Mouse (Mus musculus): ENCODE results near the gene Rapgef4. TPM values are rescaled to one million over a fixed set of nuclear protein-coding genes. Genes with fewer than 3 reads are reported as not detected.
A peak's percentile ranks its signal among the peaks of the same experiment; 100 is the strongest.

Rapgef4 gene
- polyA plus RNA-seq, 1 experiment: 192 TPM

DNA sequence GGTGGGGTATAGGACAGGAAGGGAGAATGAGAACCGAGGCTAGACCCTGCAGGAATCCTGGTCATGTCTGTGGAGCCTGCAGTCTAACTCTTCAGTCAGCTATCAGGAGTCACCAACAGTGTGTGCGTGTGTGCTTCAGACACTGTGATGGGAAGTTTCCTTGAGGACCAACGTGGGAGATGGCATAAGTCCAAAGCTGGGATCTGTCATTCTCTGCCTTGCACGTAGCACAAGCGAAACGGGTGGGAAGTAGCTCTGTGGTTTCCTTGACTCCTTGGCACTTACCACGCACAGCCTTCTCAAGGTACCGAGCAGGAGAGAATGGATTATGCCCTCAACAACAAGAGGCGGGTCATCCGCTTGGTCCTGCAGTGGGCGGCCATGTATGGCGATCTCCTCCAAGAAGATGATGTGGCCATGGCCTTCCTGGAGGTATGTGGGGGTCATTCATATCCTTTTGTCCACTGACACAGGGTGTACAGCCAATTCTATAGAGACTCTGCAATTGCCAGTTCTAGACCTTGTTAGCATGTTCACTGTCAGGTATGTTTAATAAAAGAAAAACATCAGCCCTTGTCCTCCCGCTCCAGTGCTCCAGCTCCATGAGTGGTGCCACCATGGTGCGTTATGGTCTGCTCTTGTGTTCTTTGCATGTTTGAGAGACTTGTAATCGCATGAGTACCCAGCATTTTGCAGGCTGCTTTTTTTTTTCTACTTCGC, 241.9 kb downstream of the Rapgef4 start:
- H3K27ac ChIP-seq (ENCODE audit: insufficient read depth, low read length): no peak overlapping the region
- no peak for DNase-seq
- TF ChIP-seq POLR2A (IDR thresholded peaks at IDR 0.05; ENCODE audit: borderline replicate concordance, insufficient read depth, low read length): no peak
- no peaks in the 10 kb centered on the region for H3K4me1 ChIP-seq (ENCODE audit: control insufficient read depth, insufficient read depth, low read length)
- whole genome bisulfite sequencing: 73% methylated on average over 16 of the region's 16 CpGs
- no peaks in the 10 kb centered on the region for H3K27me3 ChIP-seq (ENCODE audit: control insufficient read depth, insufficient read depth, low read length)
- no peak overlapping the region for H3K4me3 ChIP-seq (replicated peaks; ENCODE audit: insufficient read depth, low read depth, low read length)

DNA sequence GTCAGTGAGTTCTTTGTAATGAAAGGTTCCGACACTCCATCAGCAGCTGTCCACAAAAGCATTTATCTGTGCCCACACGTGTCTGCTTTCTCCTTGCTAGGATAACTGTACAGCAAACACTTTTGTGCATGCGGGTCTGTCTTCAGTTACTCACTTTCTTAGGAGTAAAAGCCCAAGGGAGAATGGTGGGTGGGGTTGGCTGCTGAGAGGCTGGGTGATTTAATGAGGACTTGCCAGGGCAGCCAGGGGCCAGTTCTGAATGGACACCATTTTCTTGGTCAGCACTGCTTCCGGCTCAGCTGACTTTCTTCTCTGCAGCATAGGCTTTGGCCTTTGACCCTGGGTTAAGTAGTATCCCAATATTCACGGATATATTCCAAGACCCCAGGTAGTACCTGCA, 242.4 kb downstream of the Rapgef4 start:
- 71% methylated on average over 5 of the region's 5 CpGs for WGBS
- Histone ChIP-seq H3K4me3 (replicated peaks; ENCODE audit: insufficient read depth, low read depth, low read length) (no peak overlapping the region), H3K27ac (ENCODE audit: insufficient read depth, low read length) (no peak overlapping the region)

GRCm38 (mm10) chr2:72226006-72226405, 245.0 kb downstream of the Rapgef4 start:
- no peak for DNase-seq
- no peaks in the 10 kb centered on the region for H3K4me1 ChIP-seq (ENCODE audit: control insufficient read depth, insufficient read depth, low read length)
- no peaks in the 10 kb centered on the region for H3K27me3 ChIP-seq (ENCODE audit: control insufficient read depth, insufficient read depth, low read length)
- no peak overlapping the region for H3K27ac ChIP-seq (ENCODE audit: insufficient read depth, low read length)
- TF ChIP-seq POLR2A (IDR thresholded peaks at IDR 0.05; ENCODE audit: borderline replicate concordance, insufficient read depth, low read length) (no peak), CTCF (IDR thresholded peaks at IDR 0.05; ENCODE audit: borderline replicate concordance, insufficient read depth, low read depth, low read length) (no peak)
- no peak overlapping the region for H3K4me3 ChIP-seq (replicated peaks; ENCODE audit: insufficient read depth, low read depth, low read length)
- 81% methylated on average over 6 of the region's 6 CpGs for WGBS

More for the DNA sequence above, 242.4 kb downstream of the Rapgef4 start:
- H3K27me3 ChIP-seq (ENCODE audit: control insufficient read depth, insufficient read depth, low read length): no peaks in the 10 kb centered on the region
- TF ChIP-seq POLR2A (IDR thresholded peaks at IDR 0.05; ENCODE audit: borderline replicate concordance, insufficient read depth, low read length): no peak
- TF ChIP-seq CTCF (IDR thresholded peaks at IDR 0.05; ENCODE audit: borderline replicate concordance, insufficient read depth, low read depth, low read length): no peak
- DNase-seq: no peak
- H3K4me1 ChIP-seq (ENCODE audit: control insufficient read depth, insufficient read depth, low read length): no peaks in the 10 kb centered on the region

- no peak overlapping the region for H3K4me3 ChIP-seq (replicated peaks; ENCODE audit: insufficient read depth, low read depth, low read length)
- no peaks in the 10 kb centered on the region for H3K27me3 ChIP-seq (ENCODE audit: control insufficient read depth, insufficient read depth, low read length)
- WGBS: 94% methylated on average over 6 of the region's 6 CpGs
- DNase-seq: no peak
- H3K27ac ChIP-seq (ENCODE audit: insufficient read depth, low read length): no peak overlapping the region
- TF ChIP-seq CTCF (IDR thresholded peaks at IDR 0.05; ENCODE audit: borderline replicate concordance, insufficient read depth, low read depth, low read length) (no peak), POLR2A (IDR thresholded peaks at IDR 0.05; ENCODE audit: borderline replicate concordance, insufficient read depth, low read length) (no peak)
- H3K4me1 ChIP-seq (ENCODE audit: control insufficient read depth, insufficient read depth, low read length): no peaks in the 10 kb centered on the region
Measured at GRCm38 (mm10) chr2:72227416-72227815, 246.4 kb downstream of the Rapgef4 start.

DNA sequence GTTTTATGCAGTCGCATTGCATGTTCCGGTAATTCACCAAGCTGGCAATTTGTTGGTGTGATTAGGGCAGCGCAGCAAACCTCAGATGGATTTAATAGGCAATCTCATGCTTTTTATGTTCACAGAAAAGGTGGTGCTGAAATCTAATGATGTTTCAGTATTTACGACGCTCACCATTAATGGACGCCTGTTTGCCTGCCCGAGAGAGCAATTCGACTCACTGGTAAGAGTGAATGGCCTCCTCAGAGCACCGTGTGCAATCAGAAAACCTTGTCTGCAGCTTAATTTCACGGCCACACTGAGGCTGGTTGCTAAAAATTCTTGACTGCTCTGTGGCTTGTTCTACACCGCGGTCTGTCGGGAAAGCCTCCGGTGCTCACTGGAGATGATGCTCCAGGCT, 247.8 kb downstream of the Rapgef4 start:
- TF ChIP-seq POLR2A (IDR thresholded peaks at IDR 0.05; ENCODE audit: borderline replicate concordance, insufficient read depth, low read length) (no peak), CTCF (IDR thresholded peaks at IDR 0.05; ENCODE audit: borderline replicate concordance, insufficient read depth, low read depth, low read length) (no peak)
- WGBS: 79% methylated on average over 14 of the region's 14 CpGs
- no peak overlapping the region for H3K4me3 ChIP-seq (replicated peaks; ENCODE audit: insufficient read depth, low read depth, low read length)
- no peaks in the 10 kb centered on the region for H3K27me3 ChIP-seq (ENCODE audit: control insufficient read depth, insufficient read depth, low read length)
- H3K4me1 ChIP-seq (ENCODE audit: control insufficient read depth, insufficient read depth, low read length): no peaks in the 10 kb centered on the region
- no peak overlapping the region for H3K27ac ChIP-seq (ENCODE audit: insufficient read depth, low read length)
- no peak for DNase-seq

- TF ChIP-seq POLR2A (IDR thresholded peaks at IDR 0.05; ENCODE audit: borderline replicate concordance, insufficient read depth, low read length) (no peak), CTCF (IDR thresholded peaks at IDR 0.05; ENCODE audit: borderline replicate concordance, insufficient read depth, low read depth, low read length) (no peak)
- Histone ChIP-seq H3K4me3 (replicated peaks; ENCODE audit: insufficient read depth, low read depth, low read length) (no peak overlapping the region), H3K4me1 (ENCODE audit: control insufficient read depth, insufficient read depth, low read length) (no peaks in the 10 kb centered on the region), H3K27ac (ENCODE audit: insufficient read depth, low read length) (no peak overlapping the region), H3K27me3 (ENCODE audit: control insufficient read depth, insufficient read depth, low read length) (no peaks in the 10 kb centered on the region)
- 37% methylated on average over 9 of the region's 9 CpGs for WGBS
- DNase-seq: no peak
Measured at GRCm38 (mm10) chr2:72230545-72230944, 249.5 kb downstream of the Rapgef4 start.

DNA sequence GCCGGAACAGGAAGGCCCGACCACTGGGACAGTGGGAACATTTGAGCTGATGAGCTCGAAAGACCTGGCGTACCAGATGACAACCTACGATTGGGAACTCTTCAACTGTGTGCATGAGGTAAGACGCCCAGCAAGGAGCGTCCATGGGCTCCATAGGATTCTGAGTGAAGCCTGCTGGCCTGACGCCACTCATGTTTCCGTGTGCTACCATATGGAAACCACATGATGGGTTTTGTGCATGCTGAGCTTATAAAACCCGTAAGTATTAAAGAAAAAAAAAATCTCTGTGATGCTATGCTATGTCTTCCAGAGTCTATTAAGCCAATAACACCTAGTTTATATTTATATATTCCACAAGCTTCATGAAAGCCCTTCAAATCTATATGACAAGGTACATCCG, 253.0 kb downstream of the Rapgef4 start:
- no peak for TF ChIP-seq POLR2A (IDR thresholded peaks at IDR 0.05; ENCODE audit: borderline replicate concordance, insufficient read depth, low read length)
- no peak for TF ChIP-seq CTCF (IDR thresholded peaks at IDR 0.05; ENCODE audit: borderline replicate concordance, insufficient read depth, low read depth, low read length)
- Histone ChIP-seq H3K4me3 (replicated peaks; ENCODE audit: insufficient read depth, low read depth, low read length) (no peak overlapping the region), H3K4me1 (ENCODE audit: control insufficient read depth, insufficient read depth, low read length) (no peaks in the 10 kb centered on the region), H3K27me3 (ENCODE audit: control insufficient read depth, insufficient read depth, low read length) (no peaks in the 10 kb centered on the region), H3K27ac (ENCODE audit: insufficient read depth, low read length) (no peak overlapping the region)
- WGBS: 66% methylated on average over 11 of the region's 11 CpGs
- DNase-seq: no peak

DNA sequence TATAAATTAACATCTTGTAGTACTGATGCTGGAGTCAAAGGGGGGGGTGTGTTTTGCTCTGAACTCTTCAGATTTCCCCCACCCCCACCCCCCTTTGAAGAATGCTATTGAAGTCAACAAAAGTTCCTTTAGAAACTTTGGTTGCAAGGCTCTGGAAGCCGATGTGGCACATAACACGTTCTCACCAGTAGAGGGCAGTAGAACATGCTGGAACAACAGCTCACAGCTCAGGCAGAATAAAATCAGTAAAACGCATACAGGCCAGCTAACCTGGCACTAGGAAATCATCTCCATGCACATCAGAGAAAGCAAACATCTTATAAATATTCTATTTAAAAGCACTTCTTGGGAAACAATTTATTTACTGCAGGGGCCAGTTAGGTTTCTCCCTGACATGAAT, 253.9 kb downstream of the Rapgef4 start:
- no peaks in the 10 kb centered on the region for H3K4me1 ChIP-seq (ENCODE audit: control insufficient read depth, insufficient read depth, low read length)
- no peak overlapping the region for H3K27ac ChIP-seq (ENCODE audit: insufficient read depth, low read length)

More for the DNA sequence above, 253.9 kb downstream of the Rapgef4 start:
- Histone ChIP-seq H3K27me3 (ENCODE audit: control insufficient read depth, insufficient read depth, low read length) (no peaks in the 10 kb centered on the region), H3K4me3 (replicated peaks; ENCODE audit: insufficient read depth, low read depth, low read length) (no peak overlapping the region)
- DNase-seq: peak; percentile 69 to 72
- WGBS: 0% methylated on average over 3 of the region's 3 CpGs
- TF ChIP-seq POLR2A (IDR thresholded peaks at IDR 0.05; ENCODE audit: borderline replicate concordance, insufficient read depth, low read length) (no peak), CTCF (IDR thresholded peaks at IDR 0.05; ENCODE audit: borderline replicate concordance, insufficient read depth, low read depth, low read length) (peak; percentile 83)
